Mouse (Mus musculus): ENCODE measurements around the gene Ldb3.

Ldb3 gene

GRCm38 (mm10) chr14:34561647-34562046 lies 26.8 kb downstream of the Ldb3 start:
- no peak for DNase-seq (ENCODE audit: low read depth, low spot score)

GRCm38 (mm10) chr14:34558947-34559346 lies 29.5 kb downstream of the Ldb3 start:
- DNase-seq (ENCODE audit: low read depth, low spot score): no peak

GRCm38 (mm10) chr14:34555211-34555610 lies 33.3 kb downstream of the Ldb3 start:
- no peak for DNase-seq (ENCODE audit: low read depth, low spot score)

- no peak for DNase-seq (ENCODE audit: low read depth, low spot score)
These were observed 34.4 kb downstream of the Ldb3 start for GRCm38 (mm10) chr14:34554047-34554446.

GRCm38 (mm10) chr14:34553470-34553869 lies 35.0 kb downstream of the Ldb3 start:
- DNase-seq (ENCODE audit: low read depth, low spot score): no peak

- no peak for DNase-seq (ENCODE audit: low read depth, low spot score)
These were observed 36.3 kb downstream of the Ldb3 start for GRCm38 (mm10) chr14:34552226-34552625.

GRCm38 (mm10) chr14:34549004-34549671 lies 39.3 kb downstream of the Ldb3 start:
- peak; percentile 89 for DNase-seq (ENCODE audit: low read depth, low spot score)

- peak; percentile 72 for DNase-seq (ENCODE audit: low read depth, low spot score)
These were observed 40.0 kb downstream of the Ldb3 start for GRCm38 (mm10) chr14:34548391-34549001.

- no peak for DNase-seq (ENCODE audit: low read depth, low spot score)
These were observed 43.9 kb downstream of the Ldb3 start for GRCm38 (mm10) chr14:34544545-34544944.

GRCm38 (mm10) chr14:34544001-34544400 lies 44.5 kb downstream of the Ldb3 start:
- DNase-seq (ENCODE audit: low read depth, low spot score): no peak

- DNase-seq (ENCODE audit: low read depth, low spot score): no peak
These were observed 44.9 kb downstream of the Ldb3 start for GRCm38 (mm10) chr14:34543596-34543995.

- DNase-seq (ENCODE audit: low read depth, low spot score): no peak
These were observed 46.6 kb downstream of the Ldb3 start for GRCm38 (mm10) chr14:34541896-34542295.

GRCm38 (mm10) chr14:34540685-34541162 lies 47.8 kb downstream of the Ldb3 start:
- DNase-seq (ENCODE audit: low read depth, low spot score): peak; percentile 52

- DNase-seq (ENCODE audit: low read depth, low spot score): no peak
These were observed 52.6 kb downstream of the Ldb3 start for GRCm38 (mm10) chr14:34535883-34536282.

GRCm38 (mm10) chr14:34533537-34533936 lies 54.9 kb downstream of the Ldb3 start:
- no peak for DNase-seq (ENCODE audit: low read depth, low spot score)

GRCm38 (mm10) chr14:34532536-34532935 lies 55.9 kb downstream of the Ldb3 start:
- no peak for DNase-seq (ENCODE audit: low read depth, low spot score)

- no peak for DNase-seq (ENCODE audit: low read depth, low spot score)
These were observed 59.7 kb downstream of the Ldb3 start for GRCm38 (mm10) chr14:34528804-34529203.

- DNase-seq (ENCODE audit: low read depth, low spot score): no peak
These were observed 65.8 kb downstream of the Ldb3 start, which contains the start of gene 9230112D13Rik for GRCm38 (mm10) chr14:34522701-34523100. TSS of gene 9230112D13Rik (minus strand) at chr14:34522801.

GRCm38 (mm10) chr14:34517959-34518544 lies 70.4 kb downstream of the Ldb3 start:
- DNase-seq (ENCODE audit: low read depth, low spot score): no peak

GRCm38 (mm10) chr14:34516960-34517577 lies 71.4 kb downstream of the Ldb3 start:
- DNase-seq (ENCODE audit: low read depth, low spot score): no peak

GRCm38 (mm10) chr14:34515860-34516259 lies 72.6 kb downstream of the Ldb3 start:
- no peak for DNase-seq (ENCODE audit: low read depth, low spot score)

- no peak for DNase-seq (ENCODE audit: low read depth, low spot score)
These were observed 74.4 kb downstream of the Ldb3 start for GRCm38 (mm10) chr14:34514120-34514519.
